Mouse (Mus musculus) ES-E14 (cell line): ENCODE data around the gene Sox2. TPM values are rescaled to one million over a fixed set of nuclear protein-coding genes. Genes with fewer than 3 reads are reported as not detected.
A peak's percentile ranks its signal among the peaks of the same experiment; 100 is the strongest.

ENCODE experiments used
- DNase-seq: peaks from one replicate; pipeline ENCODE4 v3.0.0-alpha.2; 2013; ENCODE audit warnings: low read depth, low spot score
- H3K27ac ChIP-seq: 2 replicates; pipeline ENCODE4 v1.5.1; 2012; ENCODE audit warnings: low read depth, mild to moderate bottlenecking, low read length, moderate library complexity, mixed read lengths; ENCODE audit not compliant: poor library complexity, insufficient read depth, severe bottlenecking
- H3K36me3 ChIP-seq: 2 replicates; pipeline ENCODE4 v1.6.1; 2012; ENCODE audit warnings: mild to moderate bottlenecking, low read length, moderate library complexity, mixed read lengths; ENCODE audit not compliant: control insufficient read depth, poor library complexity, insufficient read depth, severe bottlenecking
- H3K4me1 ChIP-seq, 2 experiments: fragments of 150-350 bp in 1 of 2; sonication (generic) in 1 of 2; 2 replicates each; pipeline ENCODE4 v1.6.1; 2012; ENCODE audit warnings: low read length in 2 of 2, mild to moderate bottlenecking in 1 of 2, mixed read lengths in 1 of 2; ENCODE audit not compliant: control insufficient read depth in 2 of 2, insufficient read depth in 2 of 2, poor library complexity in 1 of 2
- H3K4me3 ChIP-seq, 2 experiments: fragments of 150-350 bp in 1 of 2; sonication (generic) in 1 of 2; 2 replicates each; pipeline ENCODE4 v1.5.1; 2012; ENCODE audit warnings: low read length in 2 of 2, low read depth in 1 of 2, mild to moderate bottlenecking in 1 of 2, mixed read lengths in 1 of 2; ENCODE audit not compliant: insufficient read depth in 1 of 2, poor library complexity in 1 of 2, severe bottlenecking in 1 of 2
- H3K9ac ChIP-seq: 2 replicates; pipeline ENCODE4 v1.6.1; 2012; ENCODE audit warnings: low read depth, mild to moderate bottlenecking, low read length, mixed read lengths; ENCODE audit not compliant: poor library complexity, insufficient read depth, severe bottlenecking
- H3K9me3 ChIP-seq: fragments of 150-350 bp; sonication (generic); 2 replicates; pipeline ENCODE4 v1.6.1; 2012; ENCODE audit warnings: low read depth, mild to moderate bottlenecking, low read length; ENCODE audit not compliant: control insufficient read depth, insufficient read depth
- CHD2 ChIP-seq: IDR thresholded peaks from 2 replicates; pipeline ENCODE4 v1.6.1; 2014; ENCODE audit warnings: mild to moderate bottlenecking, low read depth, low read length, inconsistent platforms
- HCFC1 ChIP-seq: IDR thresholded peaks from 2 replicates; pipeline ENCODE4 v1.6.1; 2012; ENCODE audit warnings: low read length, inconsistent platforms, borderline replicate concordance; ENCODE audit not compliant: insufficient read depth
- MAFK ChIP-seq: IDR thresholded peaks from 2 replicates; pipeline ENCODE4 v1.6.1; 2014; ENCODE audit warnings: mild to moderate bottlenecking, low read depth, low read length, inconsistent platforms; ENCODE audit not compliant: insufficient read depth
- ZC3H11A ChIP-seq: IDR thresholded peaks from 2 replicates; pipeline ENCODE4 v1.6.1; 2012; ENCODE audit warnings: low read depth, mild to moderate bottlenecking, inconsistent platforms, low read length, borderline replicate concordance
- ZNF384 ChIP-seq: IDR thresholded peaks from 2 replicates; pipeline ENCODE4 v1.6.1; 2012; ENCODE audit warnings: low read depth, low read length, inconsistent platforms
- in situ Hi-C, 2 experiments: fragments of 600-800 bp; cut with MboI; formaldehyde crosslinking; loops; one replicate each; pipeline ENCODE4 v1.15.1; 2025; ENCODE audit warnings: low sequenced_read_pairs in 2 of 2, inconsistent platforms in 1 of 2; ENCODE audit not compliant: unreplicated experiment in 2 of 2
- total RNA-seq: library from RNA; depleted of rRNA; stranded (reverse); fragments of 300-350 nt; gene quantifications from 2 replicates; pipeline ENCODE4 v1.2.3, GENCODE M21; 2012

Sox2 gene
- total RNA-seq, 1 experiment: 179 TPM

- in situ Hi-C loops: loop anchor here in 1 of 2 experiments (25.0 kb wide), 1 partner anchor 96 kb away; no protein-coding TSS in a partner anchor
- H3K4me3 ChIP-seq: peak overlapping the region in 1 of 2 experiments; percentile 79; a peak in 2 of 4 replicates
- H3K9me3 ChIP-seq: no peaks in the 10 kb centered on the region
- H3K36me3 ChIP-seq: no peaks in the 10 kb centered on the region
- no peak for DNase-seq
- no peak overlapping the region for H3K9ac ChIP-seq
- peaks cover 33 to 44% of the 10 kb centered on the region in 2 experiments for H3K4me1 ChIP-seq
- TF ChIP-seq ZC3H11A (no peak), HCFC1 (no peak), MAFK (no peak), CHD2 (no peak), ZNF384 (no peak)
- no peak overlapping the region for H3K27ac ChIP-seq
These were observed 15.8 kb downstream of the Sox2 start for GRCm38 (mm10) chr3:34665751-34666665.

- no peak for TF ChIP-seq CHD2
- TF ChIP-seq MAFK: no peak
- TF ChIP-seq ZNF384: no peak
- TF ChIP-seq HCFC1: no peak
- no peak for TF ChIP-seq ZC3H11A
- Histone ChIP-seq H3K4me3 (no peak overlapping the region), H3K9ac (no peak overlapping the region), H3K27ac (no peak overlapping the region), H3K4me1 (peaks cover 31 to 43% of the 10 kb centered on the region in 2 experiments), H3K36me3 (no peaks in the 10 kb centered on the region), H3K9me3 (no peaks in the 10 kb centered on the region)
- DNase-seq: no peak
- in situ Hi-C loops: loop anchor here in 1 of 2 experiments (25.0 kb wide), 1 partner anchor 95 kb away; no protein-coding TSS in a partner anchor
These were observed 17.0 kb downstream of the Sox2 start for GRCm38 (mm10) chr3:34667180-34667579.

- Histone ChIP-seq H3K9me3 (no peaks in the 10 kb centered on the region), H3K27ac (peak overlapping the region; percentile 48; the same call in 1 of the 2 replicates), H3K4me1 (peaks cover 32 to 39% of the 10 kb centered on the region in 2 experiments), H3K4me3 (peak overlapping the region; percentile 1 to 40; a peak in 3 of 4 replicates), H3K36me3 (no peaks in the 10 kb centered on the region), H3K9ac (no peak overlapping the region)
- in situ Hi-C loops: loop anchor here in 1 of 2 experiments (25.0 kb wide), 1 partner anchor 94 kb away; no protein-coding TSS in a partner anchor
- DNase-seq: peak; percentile 80
- TF ChIP-seq HCFC1 (peak; percentile 18; the same call in 1 of the 2 replicates), MAFK (no peak)
These were observed 17.9 kb downstream of the Sox2 start for GRCm38 (mm10) chr3:34667881-34668817.

- Histone ChIP-seq H3K4me1 (peaks cover 31 to 39% of the 10 kb centered on the region in 2 experiments), H3K27ac (no peak overlapping the region), H3K9ac (peak overlapping the region; percentile 8; the same call in 1 of the 2 replicates), H3K4me3 (no peak overlapping the region), H3K36me3 (peaks cover 3% of the 10 kb centered on the region; the same call in 1 of the 2 replicates), H3K9me3 (no peaks in the 10 kb centered on the region)
- in situ Hi-C loops: loop anchor here in 1 of 2 experiments (25.0 kb wide), 1 partner anchor 91 kb away; no protein-coding TSS in a partner anchor
- no peak for DNase-seq
- TF ChIP-seq ZNF384 (no peak), MAFK (no peak), CHD2 (no peak), ZC3H11A (no peak), HCFC1 (no peak)
These were observed 20.9 kb downstream of the Sox2 start for GRCm38 (mm10) chr3:34671024-34671660.
